Mouse (Mus musculus): ENCODE measurements around the gene Shq1.

The Shq1 gene

GRCm38 (mm10) chr6:100606805-100607204, 64.2 kb downstream of the Shq1 start:
- in situ Hi-C loops (cut with MboI, MseI), result loop anchor here (10.0 kb wide), 1 partner anchor 268 kb away; no protein-coding TSS in a partner anchor

DNA sequence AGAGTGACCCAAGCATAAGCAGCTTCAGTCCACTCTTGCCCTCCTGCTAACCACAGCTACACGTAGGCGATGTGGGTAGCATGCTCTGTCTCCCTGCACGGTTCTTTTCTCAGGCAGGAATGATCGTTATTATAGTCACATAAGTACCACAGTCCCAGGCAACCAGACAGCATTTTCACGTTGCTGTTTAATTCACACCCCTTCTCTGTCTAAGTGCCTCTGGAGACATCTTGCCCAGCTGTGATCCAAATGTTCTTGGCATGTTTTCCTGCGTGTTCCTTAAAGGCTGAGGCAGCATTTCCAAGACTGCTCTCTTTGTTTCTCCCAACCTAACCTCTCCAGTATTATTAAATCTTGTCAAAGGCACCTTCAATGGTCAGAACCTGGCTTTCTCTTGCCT, 67.3 kb downstream of the Shq1 start:
- in situ Hi-C loops (cut with MboI, MseI), result loop anchor here (10.0 kb wide), 1 partner anchor 271 kb away; no protein-coding TSS in a partner anchor

GRCm38 (mm10) chr6:100601634-100602033, 69.3 kb downstream of the Shq1 start:
- in situ Hi-C loops (cut with MboI, MseI), result loop anchor here (10.0 kb wide), 1 partner anchor 273 kb away; no protein-coding TSS in a partner anchor

GRCm38 (mm10) chr6:100593857-100594256, 77.1 kb downstream of the Shq1 start:
- in situ Hi-C loops (cut with MboI, MseI), result no loop called here

GRCm38 (mm10) chr6:100592991-100593390, 78.0 kb downstream of the Shq1 start:
- in situ Hi-C loops (cut with MboI, MseI), result no loop called here

GRCm38 (mm10) chr6:100590602-100591001, 80.4 kb downstream of the Shq1 start:
- in situ Hi-C loops (cut with MboI, MseI), result no loop called here

DNA sequence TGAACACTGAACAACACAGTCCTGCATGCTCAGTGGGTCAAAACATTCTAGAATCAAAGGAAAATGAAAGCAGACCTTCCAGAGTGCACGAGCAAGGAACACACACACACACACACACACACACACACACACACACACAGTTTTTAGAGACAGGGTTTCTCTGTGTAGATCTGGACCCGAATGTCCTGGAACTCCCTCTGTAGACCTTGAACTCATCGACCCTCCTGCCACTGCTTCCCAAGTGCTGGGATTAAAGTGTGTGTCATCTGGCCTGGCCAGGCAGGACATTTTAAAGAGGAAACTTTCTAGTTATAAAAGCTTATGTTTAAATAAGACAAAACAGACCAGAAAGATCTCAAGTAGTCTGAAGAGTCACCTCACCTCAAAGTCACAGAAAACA, 82.1 kb downstream of the Shq1 start:
- in situ Hi-C loops (cut with MboI, MseI), result no loop called here

- in situ Hi-C loops (cut with MboI, MseI), result no loop called here
Measured at GRCm38 (mm10) chr6:100586758-100587157, 84.2 kb downstream of the Shq1 start.

DNA sequence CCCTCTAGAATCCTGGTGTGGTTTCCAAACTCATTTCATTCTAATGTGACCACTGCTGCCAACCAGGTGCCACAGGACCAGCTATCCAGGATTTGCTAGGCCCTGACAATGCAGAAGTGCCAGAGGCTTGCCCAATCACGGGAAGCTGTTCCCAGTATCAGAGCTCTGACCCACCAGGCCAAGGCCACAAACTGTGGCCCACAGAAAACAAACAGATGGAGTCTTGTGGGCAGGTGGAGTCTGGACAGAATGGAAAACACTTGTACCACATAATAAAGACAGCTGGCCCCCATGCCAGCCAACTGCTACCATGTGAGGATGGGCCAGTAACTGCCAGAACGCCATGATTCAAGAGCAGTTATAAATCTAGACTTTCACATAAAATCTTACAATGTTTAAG, 89.0 kb downstream of the Shq1 start:
- in situ Hi-C loops (cut with MboI, MseI), result no loop called here

DNA sequence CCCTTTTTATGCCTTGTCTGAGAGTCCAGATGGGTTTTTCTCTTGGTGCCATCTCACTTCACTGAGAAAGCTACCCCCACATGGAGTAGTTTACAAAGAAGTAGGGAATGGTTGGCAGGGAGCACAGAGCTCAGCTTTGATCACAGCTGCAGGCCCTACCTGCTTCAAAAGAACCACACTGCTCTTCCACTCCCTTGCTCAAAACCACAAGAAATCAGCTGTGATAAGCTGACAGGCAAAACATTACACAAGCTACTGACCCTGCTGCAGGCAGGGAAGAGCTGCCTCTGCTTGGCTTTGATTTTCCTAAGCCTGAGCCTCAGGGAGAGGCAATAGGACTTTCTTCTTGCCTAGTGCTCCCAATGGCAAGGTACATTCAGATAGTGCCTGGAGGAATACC, 89.9 kb downstream of the Shq1 start:
- in situ Hi-C loops (cut with MboI, MseI), result no loop called here

DNA sequence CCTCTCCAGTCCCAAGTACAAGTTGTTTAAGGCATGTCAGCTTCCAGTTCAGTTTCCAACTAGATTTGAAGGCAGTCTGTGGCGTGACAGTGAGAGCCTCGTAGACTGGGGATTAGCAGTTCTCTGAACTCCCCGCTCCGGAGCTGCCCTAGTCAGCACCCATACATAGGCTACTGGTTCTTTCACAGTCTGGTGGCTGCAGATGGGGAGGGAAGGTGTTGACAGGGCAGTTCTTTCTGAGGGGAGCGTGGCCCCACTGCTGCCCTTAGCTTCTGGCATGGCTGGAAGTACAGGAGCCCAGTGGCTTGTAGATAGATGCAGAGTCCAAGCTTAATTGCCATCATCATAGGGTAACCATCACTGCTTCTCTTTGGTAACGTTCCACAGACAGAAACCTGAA, 93.4 kb downstream of the Shq1 start:
- in situ Hi-C loops (cut with MboI, MseI), result no loop called here

GRCm38 (mm10) chr6:100576171-100576570, 94.8 kb downstream of the Shq1 start:
- in situ Hi-C loops (cut with MboI, MseI), result no loop called here

- in situ Hi-C loops (cut with MboI, MseI), result no loop called here
Measured at GRCm38 (mm10) chr6:100566774-100567173, 104.2 kb downstream of the Shq1 start.

DNA sequence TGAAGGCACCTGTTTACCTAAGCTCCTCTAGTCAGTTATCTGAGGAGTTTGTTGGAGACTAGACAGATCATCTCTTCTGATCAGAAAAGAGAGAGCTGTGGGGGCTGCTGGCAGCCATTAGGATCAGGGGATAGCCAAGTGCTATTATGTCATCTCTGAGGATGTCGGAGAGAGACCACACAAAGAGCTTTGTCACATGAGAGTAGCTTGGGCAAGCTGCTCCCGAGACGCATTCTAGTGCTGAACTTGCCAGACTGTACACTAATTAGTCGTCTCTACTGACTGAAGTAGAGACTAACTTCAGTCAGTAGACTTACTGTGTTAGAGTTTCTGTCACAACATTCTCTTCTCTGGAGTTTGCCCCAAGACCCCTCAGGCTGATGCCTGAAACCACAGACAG, 106.4 kb downstream of the Shq1 start:
- in situ Hi-C loops (cut with MboI, MseI), result no loop called here

DNA sequence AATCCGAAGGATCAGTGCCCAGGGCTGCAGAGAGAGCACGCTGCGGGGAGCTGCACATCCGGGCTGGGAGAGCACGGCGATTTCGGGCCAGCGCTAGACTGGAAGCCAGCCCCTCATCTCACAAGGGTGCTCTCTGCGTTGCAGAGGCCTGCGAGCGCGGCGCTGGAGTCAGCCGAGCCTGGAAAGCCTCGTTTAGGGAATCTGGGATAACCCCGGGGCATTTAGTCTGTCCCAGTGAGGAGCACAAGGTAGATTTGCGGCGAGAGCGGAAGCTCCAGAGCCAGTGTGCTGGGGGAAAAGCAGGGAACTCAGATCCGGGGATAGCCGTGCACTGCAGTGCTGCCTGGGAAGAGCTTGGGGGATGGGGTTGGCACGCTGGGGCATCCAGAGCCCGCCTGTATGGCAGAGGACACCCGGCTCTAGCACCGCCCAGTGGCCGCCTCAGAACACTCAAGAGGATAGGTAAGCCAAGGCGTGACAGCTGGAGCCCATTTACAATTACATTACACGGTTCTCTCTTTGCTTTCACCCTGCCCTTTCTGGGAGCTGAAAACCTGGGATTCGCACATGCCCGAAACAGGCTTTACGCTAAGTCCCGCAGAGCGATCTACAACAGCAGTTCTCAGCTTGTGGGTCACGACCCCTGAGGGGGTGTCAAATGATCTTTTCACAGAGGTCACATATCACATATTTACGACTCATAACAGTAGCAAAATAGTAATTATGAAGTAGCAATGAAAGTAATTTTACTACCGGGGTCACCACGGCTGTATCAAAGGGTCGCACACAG, 107.2 kb downstream of the Shq1 start:
- in situ Hi-C loops (cut with MboI, MseI), result no loop called here

DNA sequence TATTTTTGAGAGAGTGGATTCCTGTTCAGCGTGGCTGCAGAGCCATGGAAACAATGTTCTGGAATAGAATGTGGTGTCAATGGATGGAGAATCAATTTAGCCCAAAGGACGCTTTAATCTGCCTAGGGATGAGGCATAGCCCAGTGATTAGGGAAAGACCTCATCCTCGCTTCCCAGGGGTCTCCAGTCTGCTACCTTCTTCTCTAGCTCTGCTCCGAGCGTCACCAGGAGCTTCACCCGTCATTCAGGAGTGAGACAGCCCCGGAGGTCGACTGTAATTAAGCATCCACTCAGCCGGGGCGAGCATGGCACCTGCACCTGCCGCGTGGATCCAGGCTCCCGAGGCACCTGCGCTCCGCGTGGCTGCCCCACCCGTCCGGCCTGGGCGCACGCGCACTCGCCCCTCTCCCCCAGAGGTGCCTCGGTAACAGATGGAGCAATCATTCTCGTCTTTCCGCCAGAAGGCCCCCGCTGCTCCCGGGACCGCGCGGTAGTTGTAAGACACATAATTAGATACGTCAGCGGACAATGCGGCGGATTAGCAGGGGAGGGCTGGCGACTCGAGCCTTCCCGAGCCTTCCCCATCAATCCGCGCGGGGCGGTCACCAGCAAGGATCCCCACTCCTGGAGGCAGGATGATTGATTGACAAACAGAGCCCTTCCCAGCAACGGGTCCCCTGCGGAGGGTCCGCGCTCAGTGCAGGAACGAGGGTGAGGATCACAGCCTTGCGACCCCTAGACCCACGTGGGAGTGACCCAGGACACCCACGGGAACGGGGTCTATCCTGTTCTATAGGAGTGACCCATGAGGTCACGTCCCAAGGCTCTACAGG, 108.0 kb downstream of the Shq1 start:
- in situ Hi-C loops (cut with MboI, MseI), result no loop called here

- in situ Hi-C loops (cut with MboI, MseI), result no loop called here
Measured at GRCm38 (mm10) chr6:100558057-100558456, 112.9 kb downstream of the Shq1 start.

- in situ Hi-C loops (cut with MboI, MseI), result no loop called here
Measured at GRCm38 (mm10) chr6:100542154-100542997, 128.6 kb downstream of the Shq1 start.

DNA sequence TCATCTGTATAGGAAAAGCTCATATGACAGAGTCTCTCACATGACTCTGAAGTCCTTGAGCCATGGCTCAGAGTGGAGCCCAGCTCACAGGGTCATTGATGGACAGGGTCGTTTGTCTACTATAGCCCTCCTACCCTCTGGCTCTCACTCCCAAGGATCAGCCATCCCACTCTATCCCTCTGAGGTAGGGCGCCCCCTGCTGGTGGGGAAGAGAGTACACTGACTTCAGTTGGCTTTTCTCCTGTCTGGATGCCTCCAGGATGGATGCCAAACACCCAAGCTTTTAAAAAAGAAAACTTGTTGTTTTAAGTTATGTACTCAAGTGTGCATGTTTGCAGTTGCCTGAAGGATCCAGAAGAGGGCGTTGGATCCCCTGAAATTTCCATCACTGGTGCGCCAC, 131.3 kb downstream of the Shq1 start:
- in situ Hi-C loops (cut with MboI, MseI), result no loop called here

GRCm38 (mm10) chr6:100538570-100538969, 132.4 kb downstream of the Shq1 start:
- in situ Hi-C loops (cut with MboI, MseI), result no loop called here

DNA sequence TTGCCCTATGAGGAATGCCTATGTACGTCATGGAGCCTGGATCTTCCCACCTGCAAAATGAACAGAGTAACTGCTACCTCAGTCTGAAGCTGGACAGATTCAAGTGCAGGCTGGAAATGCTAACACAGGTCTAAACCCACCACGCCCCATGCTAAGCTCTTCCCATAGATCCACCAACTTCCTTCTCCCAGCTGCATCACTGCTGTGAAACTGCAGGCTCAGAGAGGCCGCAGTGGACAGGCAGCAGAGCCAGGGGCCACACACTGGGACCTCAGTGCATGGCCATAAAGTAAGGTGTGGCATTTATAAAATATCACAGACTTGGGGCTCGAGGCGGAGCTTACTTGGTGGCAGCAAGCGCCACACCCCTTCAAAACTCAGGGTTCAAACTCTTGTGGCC, 133.0 kb downstream of the Shq1 start:
- in situ Hi-C loops (cut with MboI, MseI), result no loop called here

GRCm38 (mm10) chr6:100537042-100537441, 133.9 kb downstream of the Shq1 start:
- in situ Hi-C loops (cut with MboI, MseI), result no loop called here

Data from regulatory T cell (primary cell).